Mouse (Mus musculus) stomach, embryonic 15.5 days (tissue): ENCODE results near the gene Slc2a4. TPM values are rescaled to one million over a fixed set of nuclear protein-coding genes. Genes with fewer than 3 reads are reported as not detected.
"Not testable (repeated sequence)": the region's sequence is repeated elsewhere in the genome, so short reads cannot be mapped to it uniquely, and the experiment has no call there.

Experiments used
- ATAC-seq: fragments of 200-750 bp; cut with Nextera tagmentation; 2 replicates; pipeline ENCODE4 v1.8.0; 2017; ENCODE audit warnings: low read depth, moderate number of reproducible peaks, moderate TSS enrichment; ENCODE audit not compliant: insufficient read depth, low FRiP score
- H3K27ac ChIP-seq: fragments of 300-500 bp; sonication (generic); 2 replicates; pipeline ENCODE4 v1.5.1; 2015; ENCODE audit warnings: mild to moderate bottlenecking, inconsistent platforms
- H3K27me3 ChIP-seq: fragments of 300-500 bp; sonication (generic); replicated peaks from 2 replicates; pipeline ENCODE4 v1.6.1; 2015; ENCODE audit warnings: inconsistent platforms
- H3K36me3 ChIP-seq: fragments of 300-500 bp; sonication (generic); 2 replicates; pipeline ENCODE4 v1.6.1; 2015; ENCODE audit warnings: inconsistent platforms
- H3K4me1 ChIP-seq: fragments of 300-500 bp; sonication (generic); 2 replicates; pipeline ENCODE4 v1.6.1; 2015; ENCODE audit warnings: inconsistent platforms
- H3K4me2 ChIP-seq: fragments of 300-500 bp; sonication (generic); 2 replicates; pipeline ENCODE4 v1.6.1; 2015; ENCODE audit warnings: mild to moderate bottlenecking, inconsistent platforms
- H3K4me3 ChIP-seq: fragments of 300-500 bp; sonication (generic); replicated peaks from 2 replicates; pipeline ENCODE4 v1.5.1; 2015; ENCODE audit warnings: inconsistent platforms
- H3K9ac ChIP-seq: fragments of 300-500 bp; sonication (generic); 2 replicates; pipeline ENCODE4 v1.6.1; 2015; ENCODE audit warnings: inconsistent platforms
- H3K9me3 ChIP-seq: fragments of 300-500 bp; sonication (generic); 2 replicates; pipeline ENCODE4 v1.6.1; 2016; ENCODE audit warnings: inconsistent platforms
- WGBS: fragments of 180-500 bp; shearing (Covaris S2); methylation state at CpG from one replicate; pipeline ENCODE4 v1.1.7; 2015; 5-methylcytosine and 5-hydroxymethylcytosine counted together
- polyA plus RNA-seq: library from polyadenylated mRNA; unstranded; fragments of >200 nt; fragmentation: Nextera tagmentation; extraction: Ambion mirVana; gene quantifications from 2 replicates; pipeline ENCODE4 v1.2.1, GENCODE M21; 2015

Gene Slc2a4
- polyA plus RNA-seq, 1 experiment from 2014 or later, result 26.3 TPM

DNA sequence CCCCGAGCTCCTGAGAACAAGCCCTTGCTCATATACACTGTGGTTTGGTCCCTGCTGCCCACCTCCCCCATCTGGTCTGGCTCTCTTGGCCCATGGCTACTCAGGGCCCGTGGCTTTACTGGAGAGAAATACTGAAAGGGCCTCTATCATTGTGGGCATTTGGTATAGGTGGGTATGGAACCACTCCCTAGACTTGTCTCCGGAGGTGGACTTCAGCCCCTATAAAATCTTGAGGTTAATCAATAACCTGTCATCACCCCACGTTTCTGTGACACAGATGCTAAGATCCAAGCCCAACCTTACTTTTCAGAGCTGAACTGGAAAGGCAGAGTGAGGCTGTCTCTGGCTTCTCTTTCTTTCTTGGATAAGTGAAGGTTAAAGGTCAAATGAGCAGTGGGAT, 20.8 kb upstream of the Slc2a4 start:
- peaks cover 20% of the 10 kb centered on the region for H3K36me3 ChIP-seq
- no peak overlapping the region for H3K4me3 ChIP-seq
- H3K4me2 ChIP-seq, result no peak overlapping the region
- peaks cover 10% of the 10 kb centered on the region; the same call in 1 of the 2 replicates for H3K4me1 ChIP-seq
- H3K27me3 ChIP-seq, result peaks cover 30% of the 10 kb centered on the region
- ATAC-seq, result no peak
- WGBS, result 68% methylated on average over 4 of the region's 4 CpGs
- no peak overlapping the region for H3K27ac ChIP-seq
- H3K9ac ChIP-seq, result no peak overlapping the region
- H3K9me3 ChIP-seq, result no peaks in the 10 kb centered on the region

DNA sequence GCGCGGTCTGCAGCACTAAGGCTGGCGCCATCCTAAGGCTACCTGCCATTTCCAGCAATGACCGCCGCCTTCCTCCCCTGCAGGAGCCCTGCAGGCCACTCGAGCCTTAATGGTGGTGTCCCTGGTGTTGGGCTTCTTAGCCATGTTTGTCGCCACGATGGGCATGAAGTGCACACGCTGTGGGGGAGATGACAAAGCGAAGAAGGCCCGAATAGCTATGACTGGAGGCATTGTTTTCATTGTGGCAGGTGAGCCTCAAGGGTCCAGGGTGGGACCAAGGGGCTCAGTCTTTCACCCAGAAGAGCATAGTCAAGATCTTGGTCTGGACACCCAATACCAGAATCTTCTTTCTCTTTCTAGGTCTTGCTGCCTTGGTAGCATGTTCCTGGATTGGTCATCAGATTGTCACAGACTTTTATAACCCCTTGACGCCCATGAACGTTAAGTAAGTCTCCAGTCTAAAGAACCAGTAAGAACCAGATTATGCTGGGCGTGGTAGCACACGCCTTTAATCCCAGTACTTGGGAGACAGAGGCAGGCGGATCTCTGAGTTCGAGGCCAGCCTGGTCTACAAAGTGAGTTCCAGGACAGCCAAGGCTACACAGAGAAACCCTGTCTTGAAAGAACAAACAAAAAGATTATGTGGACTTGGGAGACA, 19.0 kb upstream of the Slc2a4 start:
- Histone ChIP-seq H3K9ac (0 out of 2 replicates have a peak overlapping the region, but pooled peaks have one; percentile 49), H3K27ac (peak overlapping the region; percentile 91), H3K4me2 (peak overlapping the region; percentile 70), H3K4me3 (peak overlapping the region; percentile 49), H3K27me3 (peaks cover 30% of the 10 kb centered on the region), H3K9me3 (no peaks in the 10 kb centered on the region), H3K36me3 (peaks cover 14% of the 10 kb centered on the region), H3K4me1 (peaks cover 10% of the 10 kb centered on the region; the same call in 1 of the 2 replicates)
- WGBS, result 32% methylated on average over 17 of the region's 17 CpGs
- no peak for ATAC-seq

DNA sequence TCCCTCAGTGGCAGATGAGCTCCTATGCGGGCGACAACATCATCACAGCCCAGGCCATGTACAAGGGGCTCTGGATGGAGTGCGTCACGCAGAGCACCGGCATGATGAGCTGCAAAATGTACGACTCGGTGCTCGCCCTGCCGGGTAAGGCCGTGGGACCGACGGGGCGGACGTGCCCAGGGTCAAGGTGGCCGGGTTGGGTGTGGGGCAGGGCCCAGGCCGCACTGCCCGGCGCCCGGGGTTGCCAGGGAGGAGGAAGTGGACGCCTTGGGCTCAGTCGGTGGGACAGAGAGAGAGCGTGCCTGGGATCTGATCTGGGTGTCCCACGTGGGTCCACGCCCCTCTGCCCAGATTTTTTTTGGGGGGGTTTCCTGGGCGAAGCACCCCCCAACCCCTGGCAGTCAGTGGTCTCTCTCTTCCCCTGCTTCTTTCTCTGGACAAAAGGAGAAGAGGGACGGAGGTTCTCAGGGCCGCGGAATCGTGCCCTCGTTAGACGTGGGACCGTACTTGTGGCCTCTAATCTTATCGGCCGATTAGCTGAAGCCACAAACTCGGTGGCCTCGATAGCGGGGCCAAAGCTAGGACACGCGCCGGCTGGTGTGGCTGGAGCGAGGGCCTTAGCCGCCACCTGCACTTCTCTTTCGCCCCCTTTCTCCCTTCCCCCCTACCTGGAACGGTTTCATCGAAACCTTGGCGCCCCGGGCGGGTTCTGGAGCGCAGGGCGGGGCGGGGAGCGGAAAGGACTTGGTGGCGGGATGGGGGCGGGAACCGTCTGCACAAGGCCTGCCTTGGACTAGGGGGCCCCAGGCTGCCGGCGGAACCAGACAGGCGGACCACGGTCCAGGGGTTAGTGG, 18.2 kb upstream of the Slc2a4 start:
- Histone ChIP-seq H3K9ac (peak overlapping the region; percentile 49), H3K4me1 (peaks cover 10% of the 10 kb centered on the region; the same call in 1 of the 2 replicates), H3K4me2 (peak overlapping the region; percentile 70), H3K9me3 (no peaks in the 10 kb centered on the region), H3K4me3 (peak overlapping the region; percentile 49), H3K36me3 (peaks cover 10% of the 10 kb centered on the region; the same call in 1 of the 2 replicates), H3K27me3 (peaks cover 30% of the 10 kb centered on the region), H3K27ac (peak overlapping the region; percentile 91)
- 2% methylated on average over 59 of the region's 59 CpGs for WGBS
- peak; percentile 76 for ATAC-seq

DNA sequence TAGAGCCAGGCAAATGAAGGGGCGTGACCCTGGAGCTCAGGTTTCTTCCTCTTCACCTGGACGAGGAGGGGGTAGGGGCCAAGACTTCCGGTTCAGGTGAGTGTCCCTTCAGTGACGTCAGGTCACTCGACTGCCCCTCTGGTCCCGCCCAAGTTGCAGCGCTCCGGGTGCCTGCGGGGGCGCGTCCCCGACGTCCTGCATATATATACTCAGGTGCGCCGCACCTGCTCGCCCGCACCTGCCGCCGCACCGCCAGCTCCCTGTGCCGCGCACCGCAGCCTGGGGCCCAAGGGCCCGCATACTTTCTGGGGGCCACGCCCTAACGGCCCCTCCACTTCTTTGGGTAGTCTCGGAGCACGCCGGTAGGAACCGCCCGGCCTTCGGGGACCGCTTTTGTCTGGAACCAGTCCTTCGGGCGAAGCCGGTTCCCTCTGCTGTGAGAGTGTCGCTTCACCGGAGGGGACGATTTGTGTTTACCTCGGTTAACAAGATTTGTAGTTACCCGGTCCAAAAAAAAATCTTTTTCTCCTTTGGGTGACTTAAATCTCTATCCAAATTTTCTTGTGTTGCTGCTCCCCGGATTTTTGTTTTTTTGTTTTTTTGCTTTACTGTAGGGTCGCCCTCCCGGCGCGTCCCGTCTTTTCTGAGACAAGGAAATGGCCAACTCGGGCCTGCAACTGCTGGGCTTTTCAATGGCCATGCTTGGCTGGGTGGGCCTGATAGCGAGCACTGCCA, 17.4 kb upstream of the Slc2a4 start:
- Histone ChIP-seq H3K27ac (peak overlapping the region; percentile 91), H3K9ac (peak overlapping the region; percentile 49), H3K4me1 (peaks cover 10% of the 10 kb centered on the region; the same call in 1 of the 2 replicates), H3K9me3 (no peaks in the 10 kb centered on the region), H3K36me3 (peaks cover 7% of the 10 kb centered on the region; the same call in 1 of the 2 replicates), H3K4me2 (peak overlapping the region; percentile 70), H3K4me3 (peak overlapping the region; percentile 49), H3K27me3 (peaks cover 30% of the 10 kb centered on the region)
- ATAC-seq, result peak; percentile 76
- 3% methylated on average over 47 of the region's 49 CpGs for WGBS

DNA sequence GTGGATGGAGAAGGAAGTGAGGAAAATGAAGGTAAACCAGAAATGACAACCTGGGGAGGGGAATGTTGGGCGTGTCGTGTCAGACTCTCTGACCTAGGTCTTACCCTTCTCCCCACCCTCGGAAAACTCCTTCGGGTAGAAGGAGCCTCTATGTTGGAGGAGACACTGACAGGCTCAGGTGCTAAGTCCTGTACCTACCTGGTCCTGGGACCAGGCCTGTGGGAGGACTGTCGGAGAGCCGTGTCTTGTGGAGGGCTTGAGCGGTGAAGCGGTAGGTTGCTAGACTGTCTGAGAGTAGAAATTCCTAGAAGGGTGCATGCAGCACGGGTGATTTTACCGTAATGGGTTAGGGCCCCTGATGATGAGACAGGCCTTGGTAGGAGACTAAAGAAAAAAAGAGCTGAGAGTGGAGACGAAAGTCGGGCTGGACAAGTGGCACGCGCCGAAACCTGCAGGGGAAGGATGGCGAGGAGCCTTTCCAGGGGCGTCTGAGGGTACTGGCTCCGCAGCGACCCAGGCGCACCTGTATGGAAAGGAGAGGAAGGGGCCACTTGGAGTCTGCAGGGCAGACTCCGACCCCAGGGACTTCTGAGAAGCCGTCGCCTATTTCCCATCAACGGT, 16.8 kb upstream of the Slc2a4 start, which contains the start of gene Cldn7:
TSS of gene Cldn7 (plus strand) at position 130 of the 621 bp plus-strand sequence.
- 11% methylated on average over 24 of the region's 24 CpGs for WGBS
- peak within 1 kb of the TSS; percentile 91 for H3K27ac ChIP-seq

DNA sequence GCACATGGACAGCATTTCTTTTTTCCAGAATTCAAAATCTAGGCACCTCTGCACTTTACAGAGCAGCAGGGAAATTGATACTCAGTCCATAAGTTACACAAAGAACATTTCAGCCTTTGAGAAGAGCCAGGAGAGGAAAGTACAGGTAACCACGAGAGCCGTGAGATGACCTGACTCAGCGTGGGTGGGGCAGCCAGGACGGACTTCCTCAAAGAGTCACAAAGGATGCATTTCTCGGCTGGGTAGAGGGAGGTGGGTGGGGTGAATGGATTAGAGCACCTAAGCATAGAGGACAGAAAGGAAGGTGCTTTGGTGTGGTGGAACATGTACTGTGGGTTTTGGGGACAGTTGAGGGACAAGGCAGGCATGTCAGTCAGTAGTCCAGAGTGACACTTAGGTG, 13.9 kb upstream of the Slc2a4 start:
- Histone ChIP-seq H3K4me2 (no peak overlapping the region), H3K27ac (0 out of 2 replicates have a peak overlapping the region, but pooled peaks have one; percentile 51), H3K4me3 (no peak overlapping the region), H3K36me3 (no peaks in the 10 kb centered on the region), H3K9ac (no peak overlapping the region), H3K9me3 (no peaks in the 10 kb centered on the region), H3K27me3 (peaks cover 25% of the 10 kb centered on the region), H3K4me1 (peaks cover 10% of the 10 kb centered on the region; the same call in 1 of the 2 replicates)
- no peak for ATAC-seq
- 22% methylated on average over 5 of the region's 5 CpGs for WGBS

More for the DNA sequence above, 16.8 kb upstream of the Slc2a4 start, which contains the start of gene Cldn7:
- Histone ChIP-seq H3K36me3 (peaks cover 3% of the 10 kb centered on the region; the same call in 1 of the 2 replicates), H3K9ac (no peak within 1 kb of the TSS; the same call in 1 of the 2 replicates), H3K4me2 (peak within 1 kb of the TSS; percentile 70), H3K4me3 (peak within 1 kb of the TSS; percentile 49), H3K9me3 (no peaks in the 10 kb centered on the region), H3K4me1 (peaks cover 10% of the 10 kb centered on the region; the same call in 1 of the 2 replicates), H3K27me3 (peaks cover 30% of the 10 kb centered on the region)
- ATAC-seq, result no peak

DNA sequence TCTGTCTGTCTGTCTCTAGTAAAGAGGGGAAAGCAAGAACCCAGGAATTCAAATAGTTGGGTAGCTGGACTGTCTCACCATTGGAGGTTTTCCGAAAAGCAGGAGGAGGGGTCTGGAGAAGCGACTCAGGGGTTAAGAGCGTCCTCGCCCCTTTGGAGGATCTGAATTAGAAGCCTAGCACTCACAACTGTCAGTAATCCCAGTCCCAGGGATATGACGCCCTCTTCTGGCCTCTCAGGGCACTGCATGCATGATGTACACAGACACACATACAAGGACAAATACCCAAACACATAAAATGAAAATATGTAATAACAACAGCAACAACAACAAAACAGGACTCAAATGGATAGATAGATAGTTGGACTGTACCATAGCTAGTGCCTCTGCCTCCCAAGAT, 12.6 kb upstream of the Slc2a4 start:
- H3K9ac ChIP-seq, result no peak overlapping the region
- H3K4me3 ChIP-seq, result no peak overlapping the region
- no peak for ATAC-seq
- 38% methylated on average over 5 of the region's 5 CpGs for WGBS
- H3K9me3 ChIP-seq, result no peaks in the 10 kb centered on the region
- no peaks in the 10 kb centered on the region for H3K36me3 ChIP-seq
- peaks cover 13% of the 10 kb centered on the region for H3K27me3 ChIP-seq
- no peaks in the 10 kb centered on the region; the same call in 1 of the 2 replicates for H3K4me1 ChIP-seq
- no peak overlapping the region for H3K27ac ChIP-seq
- H3K4me2 ChIP-seq, result no peak overlapping the region

DNA sequence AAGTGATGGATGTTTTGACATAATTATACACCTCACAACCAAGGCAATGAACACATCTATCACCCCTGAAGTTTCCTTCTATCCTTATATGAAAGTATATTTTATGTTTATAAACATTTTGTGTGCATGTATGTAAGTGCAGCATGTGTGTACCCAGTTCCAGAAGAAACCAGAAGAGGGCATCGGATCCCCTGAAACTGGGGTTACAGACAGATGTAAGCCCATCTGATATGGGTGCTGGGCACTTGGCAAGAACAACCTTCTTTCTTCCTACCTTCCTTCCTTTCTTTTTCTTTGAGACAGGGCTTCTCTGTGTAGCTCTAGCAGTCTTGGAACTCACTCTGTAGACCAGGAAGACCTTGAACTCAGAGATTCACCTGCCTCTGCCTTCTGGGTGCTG, 8.2 kb upstream of the Slc2a4 start:
- WGBS, result 66% methylated on average over 1 of the region's 1 CpGs
- no peaks in the 10 kb centered on the region for H3K9me3 ChIP-seq
- H3K4me2 ChIP-seq, result no peak overlapping the region
- H3K27me3 ChIP-seq, result no peaks in the 10 kb centered on the region
- no peaks in the 10 kb centered on the region for H3K36me3 ChIP-seq
- ATAC-seq, result no peak
- no peaks in the 10 kb centered on the region for H3K4me1 ChIP-seq
- H3K9ac ChIP-seq, result no peak overlapping the region
- no peak overlapping the region for H3K27ac ChIP-seq
- H3K4me3 ChIP-seq, result no peak overlapping the region

DNA sequence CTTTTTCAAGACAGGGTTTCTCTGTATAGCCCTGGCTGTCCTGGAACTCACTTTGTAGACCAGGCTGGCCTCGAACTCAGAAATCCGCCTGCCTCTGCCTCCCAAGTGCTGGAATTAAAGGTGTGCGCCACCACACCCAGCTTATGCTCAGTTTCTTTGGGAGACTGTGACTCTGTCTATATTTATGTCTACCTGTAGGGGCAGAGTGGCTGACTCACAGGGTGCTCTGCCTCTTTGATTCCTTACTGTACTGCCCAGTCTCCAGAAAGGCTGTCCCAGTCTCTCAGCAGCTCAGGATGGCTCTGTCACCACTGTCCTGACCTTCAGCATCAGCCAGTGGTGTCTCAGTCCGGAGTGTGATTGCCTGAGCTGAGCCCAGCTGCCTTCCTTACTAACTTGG, 7.6 kb upstream of the Slc2a4 start:
- H3K4me2 ChIP-seq, H3K36me3 ChIP-seq, H3K9ac ChIP-seq, ATAC-seq, H3K9me3 ChIP-seq, H3K4me3 ChIP-seq, H3K27ac ChIP-seq, H3K27me3 ChIP-seq, H3K4me1 ChIP-seq: not testable (repeated sequence)
- 78% methylated on average over 4 of the region's 4 CpGs for WGBS

DNA sequence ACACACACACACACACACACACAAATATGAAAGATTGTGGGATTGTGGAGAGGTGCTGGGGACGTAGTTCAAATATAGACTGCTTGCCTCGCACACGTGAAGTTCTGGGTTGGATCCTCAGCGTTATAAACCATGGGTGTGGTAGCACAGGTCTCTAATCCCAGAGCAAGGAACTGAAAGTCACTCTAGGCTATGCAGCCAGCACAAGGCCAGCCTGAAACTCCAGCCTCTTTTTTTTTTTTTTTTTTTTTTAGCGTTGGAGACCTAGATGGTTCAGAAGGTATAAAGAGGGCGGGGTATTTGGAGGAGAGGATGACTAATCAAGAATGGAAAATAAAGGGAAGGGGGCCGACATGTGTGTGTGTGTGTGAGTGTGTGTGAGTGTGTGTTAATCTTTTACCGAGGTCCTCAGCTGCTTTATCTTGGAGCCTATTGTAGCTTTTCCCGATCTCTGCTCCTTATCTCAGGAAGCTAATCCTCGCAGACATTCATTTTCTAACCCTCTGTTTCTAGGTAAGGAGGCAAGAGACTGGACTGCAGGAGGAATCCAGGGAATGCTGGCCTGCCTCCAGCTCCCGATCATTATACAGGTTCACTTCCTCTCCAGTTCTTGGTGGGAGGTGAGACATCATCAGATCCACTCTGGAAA, 5.4 kb upstream of the Slc2a4 start:
- Histone ChIP-seq H3K27ac (0 out of 2 replicates have a peak overlapping the region, but pooled peaks have one; percentile 40), H3K36me3 (no peaks in the 10 kb centered on the region)
- no peak for ATAC-seq

DNA sequence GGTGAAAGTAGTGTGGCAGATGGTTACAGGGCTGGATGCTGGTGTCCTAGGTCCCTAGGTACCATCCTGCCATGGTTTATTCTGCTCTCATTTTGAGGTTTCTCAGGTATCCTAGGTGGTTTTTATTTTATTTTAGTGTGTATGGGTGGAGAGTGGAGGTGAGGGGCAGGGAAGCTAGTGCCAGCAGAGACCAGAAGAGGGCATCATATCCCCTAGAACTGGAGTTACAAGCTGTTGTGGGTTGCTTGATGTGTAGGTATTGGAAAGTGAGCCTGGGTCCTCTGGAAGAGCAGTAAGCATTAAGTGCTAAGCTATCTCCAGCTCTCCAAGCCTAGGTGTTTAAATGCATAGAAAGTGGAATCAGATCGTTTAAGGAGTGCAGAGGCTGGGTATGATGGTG, 4.3 kb upstream of the Slc2a4 start:
- no peaks in the 10 kb centered on the region for H3K9me3 ChIP-seq

More for the DNA sequence above, 5.4 kb upstream of the Slc2a4 start:
- Histone ChIP-seq H3K9ac (no peak overlapping the region), H3K27me3 (no peaks in the 10 kb centered on the region), H3K9me3 (no peaks in the 10 kb centered on the region), H3K4me1 (peaks cover 4% of the 10 kb centered on the region), H3K4me2 (no peak overlapping the region), H3K4me3 (no peak overlapping the region)
- WGBS, result 31% methylated on average over 11 of the region's 11 CpGs

More for the DNA sequence above, 4.3 kb upstream of the Slc2a4 start:
- no peak overlapping the region for H3K9ac ChIP-seq
- H3K4me2 ChIP-seq, result no peak overlapping the region
- peaks cover 14% of the 10 kb centered on the region for H3K4me1 ChIP-seq
- no peak overlapping the region for H3K27ac ChIP-seq
- WGBS, result 41% methylated on average over 1 of the region's 1 CpGs
- no peaks in the 10 kb centered on the region for H3K36me3 ChIP-seq
- no peak for ATAC-seq
- H3K4me3 ChIP-seq, result no peak overlapping the region
- H3K27me3 ChIP-seq, result no peaks in the 10 kb centered on the region
